In genomic region chr11:119087301-119088082, GRCm38 (mm10) we compare ENCODE assay signal across 8 mouse cellular contexts. TPM values are rescaled to one million over a fixed set of nuclear protein-coding genes. Genes with fewer than 3 reads are reported as not detected.
A peak's percentile ranks its signal among the peaks of the same experiment; 100 is the strongest.
DNase-seq lines count a peak whose midpoint lies in the region; ATAC-seq lines count a peak whose summit lies in the region.

No protein-coding gene starts in this region.

- peak overlapping the region; percentile 4; the same call in 1 of the 2 replicates for H3K4me3 ChIP-seq in forebrain, embryonic 15.5 days
- peak overlapping the region; percentile 32 for H3K4me3 ChIP-seq in intestine, embryonic 16.5 days (ENCODE audit: low read length)
- peak overlapping the region; percentile 31 for H3K4me3 ChIP-seq in liver, embryonic 16.5 days (ENCODE audit: low read depth, low read length)
- H3K4me3 ChIP-seq in neural tube, embryonic 13.5 days, result no peak overlapping the region

- peak; percentile 25 to 31 for DNase-seq in gastrocnemius, postnatal 36 days
- no peak for DNase-seq in gastrocnemius, postnatal 4 days (ENCODE audit: low spot score in 2 of 2)
- DNase-seq in adrenal gland, postnatal 36 days, result peak; percentile 59 to 69

- no peaks in the 10 kb centered on the region for H3K36me3 ChIP-seq in forebrain, embryonic 15.5 days
- no peaks in the 10 kb centered on the region for H3K36me3 ChIP-seq in intestine, embryonic 16.5 days (ENCODE audit: control insufficient read depth, insufficient read depth, low read length)
- H3K36me3 ChIP-seq in liver, embryonic 16.5 days (ENCODE audit: control insufficient read depth, insufficient read depth), result no peaks in the 10 kb centered on the region
- H3K36me3 ChIP-seq in neural tube, embryonic 13.5 days, result no peaks in the 10 kb centered on the region

- WGBS in forebrain, embryonic 15.5 days, result 6% methylated on average over 35 of the region's 35 CpGs
- WGBS in intestine, embryonic 16.5 days, result 7% methylated on average over 35 of the region's 35 CpGs
- 2% methylated on average over 35 of the region's 35 CpGs for WGBS in liver, embryonic 16.5 days (ENCODE audit: insufficient replicate concordance)
- WGBS in neural tube, embryonic 13.5 days, result 2% methylated on average over 35 of the region's 35 CpGs

- H3K4me2 ChIP-seq in forebrain, embryonic 15.5 days (replicated peaks), result no peak overlapping the region
- H3K4me2 ChIP-seq in intestine, embryonic 16.5 days (ENCODE audit: low read depth, low read length), result peak overlapping the region; percentile 52
- H3K4me2 ChIP-seq in liver, embryonic 16.5 days (ENCODE audit: low read depth, low read length), result 0 out of 2 replicates have a peak overlapping the region, but pooled peaks have one; percentile 36
- 0 out of 2 replicates have a peak overlapping the region, but pooled peaks have one; percentile 0 for H3K4me2 ChIP-seq in neural tube, embryonic 13.5 days

- peaks cover 31% of the 10 kb centered on the region for H3K27me3 ChIP-seq in forebrain, embryonic 15.5 days
- peaks cover 19% of the 10 kb centered on the region for H3K27me3 ChIP-seq in intestine, embryonic 16.5 days (replicated peaks; ENCODE audit: control insufficient read depth, insufficient read depth, low read length)
- peaks cover 77% of the 10 kb centered on the region for H3K27me3 ChIP-seq in liver, embryonic 16.5 days (ENCODE audit: control insufficient read depth, insufficient read depth, low read depth, low read length)
- H3K27me3 ChIP-seq in neural tube, embryonic 13.5 days, result peaks cover 64% of the 10 kb centered on the region

- no peak overlapping the region for H3K27ac ChIP-seq in forebrain, embryonic 15.5 days (replicated peaks)
- H3K27ac ChIP-seq in intestine, embryonic 16.5 days (ENCODE audit: low read length), result peak overlapping the region; percentile 13; the same call in 1 of the 2 replicates
- peak overlapping the region; percentile 73 for H3K27ac ChIP-seq in liver, embryonic 16.5 days (ENCODE audit: low read length)
- H3K27ac ChIP-seq in neural tube, embryonic 13.5 days (replicated peaks), result no peak overlapping the region

- no peaks in the 10 kb centered on the region for H3K9me3 ChIP-seq in forebrain, embryonic 15.5 days
- H3K9me3 ChIP-seq in intestine, embryonic 16.5 days (ENCODE audit: control insufficient read depth, low read length), result no peaks in the 10 kb centered on the region
- H3K9me3 ChIP-seq in liver, embryonic 16.5 days (replicated peaks; ENCODE audit: control insufficient read depth, low read length), result no peaks in the 10 kb centered on the region
- no peaks in the 10 kb centered on the region for H3K9me3 ChIP-seq in neural tube, embryonic 13.5 days

- H3K9ac ChIP-seq in forebrain, embryonic 15.5 days (replicated peaks), result no peak overlapping the region
- peak overlapping the region; percentile 58 for H3K9ac ChIP-seq in intestine, embryonic 16.5 days (ENCODE audit: low read depth, low read length)
- H3K9ac ChIP-seq in liver, embryonic 16.5 days (ENCODE audit: low read depth, low read length), result no peak overlapping the region; the same call in 1 of the 2 replicates
- peak overlapping the region; percentile 38; the same call in 1 of the 2 replicates for H3K9ac ChIP-seq in neural tube, embryonic 13.5 days

- peaks cover 58% of the 10 kb centered on the region for H3K4me1 ChIP-seq in forebrain, embryonic 15.5 days
- peaks cover 77% of the 10 kb centered on the region for H3K4me1 ChIP-seq in intestine, embryonic 16.5 days (ENCODE audit: control insufficient read depth, insufficient read depth, low read length)
- H3K4me1 ChIP-seq in liver, embryonic 16.5 days (ENCODE audit: control insufficient read depth, low read depth, low read length), result peaks cover 44% of the 10 kb centered on the region
- H3K4me1 ChIP-seq in neural tube, embryonic 13.5 days (replicated peaks), result peaks cover 67% of the 10 kb centered on the region

- no peak for ATAC-seq in forebrain, embryonic 15.5 days (replicated peaks)
- no peak for ATAC-seq in intestine, embryonic 16.5 days
- ATAC-seq in liver, embryonic 16.5 days (ENCODE audit: low read depth), result no peak
- ATAC-seq in neural tube, embryonic 13.5 days (ENCODE audit: low read depth), result no peak
- no peak for ATAC-seq in frontal cortex, adult (ENCODE audit: low TSS enrichment)

- intact Hi-C loops in gastrocnemius, postnatal 36 days (cut with DNase I), result loop anchor here (5.0 kb wide), 1 partner anchor 50 kb away; no protein-coding TSS in a partner anchor

RNA-seq across cellular contexts. Expression of gene Cbx4, which starts 1.5 kb away (rescaled TPM):
- total RNA-seq in gastrocnemius, postnatal 36 days (2021), result 1 to 10 TPM; 1.6 to 3.0 TPM
- 10 to 100 TPM; 10.4 to 10.7 TPM for total RNA-seq in gastrocnemius, postnatal 4 days (2021)
- 100 to 1,000 TPM; 200 to 332 TPM for total RNA-seq in adrenal gland, postnatal 36 days (2021)
- polyA plus RNA-seq in forebrain, embryonic 15.5 days (2015; fragmentation: Nextera tagmentation; extraction: Ambion mirVana), result 15.5 and 16.5 TPM in 2 replicates
- 9.3 and 10.0 TPM in 2 replicates for polyA plus RNA-seq in intestine, embryonic 16.5 days (2015; fragmentation: Nextera tagmentation; extraction: Ambion mirVana)
- polyA plus RNA-seq in liver, embryonic 16.5 days (2015; fragmentation: Nextera tagmentation; extraction: Ambion mirVana), result 2.5 and 2.9 TPM in 2 replicates
- 14.8 and 16.5 TPM in 2 replicates for polyA plus RNA-seq in neural tube, embryonic 13.5 days (2015; fragmentation: Nextera tagmentation; extraction: Ambion mirVana)

RNA-seq across cellular contexts. Expression of gene Cbx8, which starts 46.7 kb away (rescaled TPM):
- 1 to 10 TPM; 1.5 to 1.9 TPM for total RNA-seq in gastrocnemius, postnatal 36 days (2021)
- total RNA-seq in gastrocnemius, postnatal 4 days (2021), result 1 to 10 TPM; 4.6 to 5.3 TPM
- total RNA-seq in adrenal gland, postnatal 36 days (2021), result 10 to 100 TPM; 21.4 to 21.5 TPM
- 13.8 and 14.1 TPM in 2 replicates for polyA plus RNA-seq in forebrain, embryonic 15.5 days (2015; fragmentation: Nextera tagmentation; extraction: Ambion mirVana)
- 8.1 and 8.5 TPM in 2 replicates for polyA plus RNA-seq in intestine, embryonic 16.5 days (2015; fragmentation: Nextera tagmentation; extraction: Ambion mirVana)
- 3.0 and 3.1 TPM in 2 replicates for polyA plus RNA-seq in liver, embryonic 16.5 days (2015; fragmentation: Nextera tagmentation; extraction: Ambion mirVana)
- 7.0 and 8.5 TPM in 2 replicates for polyA plus RNA-seq in neural tube, embryonic 13.5 days (2015; fragmentation: Nextera tagmentation; extraction: Ambion mirVana)

Comparison
In these comparisons a context has a peak if more than half of its experiments do, and no peak if none do; other contexts are left out.
1. DNase-seq: peak in gastrocnemius, postnatal 36 days (2 of 2) and adrenal gland, postnatal 36 days (2 of 2); none in gastrocnemius, postnatal 4 days (0 of 2).
2. H3K27ac ChIP-seq: peak in intestine, embryonic 16.5 days (single experiment) and liver, embryonic 16.5 days (single experiment); none in forebrain, embryonic 15.5 days (single experiment) and neural tube, embryonic 13.5 days (single experiment).
3. H3K9ac ChIP-seq: peak in intestine, embryonic 16.5 days (single experiment) and neural tube, embryonic 13.5 days (single experiment); none in forebrain, embryonic 15.5 days (single experiment) and liver, embryonic 16.5 days (single experiment).